Mouse (Mus musculus) layer of hippocampus, adult 18-20 months (tissue): ENCODE results near the gene Gfm1. TPM values are rescaled to one million over a fixed set of nuclear protein-coding genes. Genes with fewer than 3 reads are reported as not detected.

Experiments
- DNase-seq, 2 experiments: peaks; one replicate each; pipeline ENCODE4 v3.0.0; 2022; ENCODE audit warnings: low spot score in 2 of 2
- total RNA-seq, 2 experiments: library from RNA; stranded (reverse); gene quantifications; 2 replicates each; pipeline ENCODE4 v1.2.3; 2021

Gene Gfm1
- total RNA-seq, 2 experiments from 2014 or later, result 52.1 to 57.7 TPM

- DNase-seq, result peak; percentile 34 to 66
Measured at GRCm38 (mm10) chr3:67493132-67493531, 63.2 kb downstream of the Gfm1 start.

- DNase-seq, result no peak
Measured at GRCm38 (mm10) chr3:67496310-67496709, 66.4 kb downstream of the Gfm1 start.

GRCm38 (mm10) chr3:67497998-67498397 is 68.1 kb downstream of the Gfm1 start:
- no peak for DNase-seq

- DNase-seq, result no peak
Measured at GRCm38 (mm10) chr3:67498773-67499405, 69.0 kb downstream of the Gfm1 start.

- DNase-seq, result no peak
Measured at GRCm38 (mm10) chr3:67499406-67499791, 69.5 kb downstream of the Gfm1 start.

GRCm38 (mm10) chr3:67503878-67504277 is 74.0 kb downstream of the Gfm1 start:
- DNase-seq, result no peak

GRCm38 (mm10) chr3:67505286-67505685 is 75.4 kb downstream of the Gfm1 start:
- DNase-seq, result no peak

- DNase-seq, result no peak
Measured at GRCm38 (mm10) chr3:67508216-67508892, 78.5 kb downstream of the Gfm1 start.

- DNase-seq, result peak; percentile 46 to 92
Measured at GRCm38 (mm10) chr3:67512807-67513206, 82.9 kb downstream of the Gfm1 start.

GRCm38 (mm10) chr3:67514801-67515273 is 84.9 kb downstream of the Gfm1 start:
- peak in 1 of 2 experiments; percentile 16 for DNase-seq

- DNase-seq, result no peak
Measured at GRCm38 (mm10) chr3:67515274-67515801, 85.4 kb downstream of the Gfm1 start, which contains the start of gene Rarres1. Gene Rarres1 (minus strand): TSS chr3:67515523.

- DNase-seq, result no peak
Measured at GRCm38 (mm10) chr3:67520568-67521143, 90.8 kb downstream of the Gfm1 start.

- no peak for DNase-seq
Measured at GRCm38 (mm10) chr3:67522709-67523108, 92.8 kb downstream of the Gfm1 start.

GRCm38 (mm10) chr3:67524768-67525167 is 94.9 kb downstream of the Gfm1 start:
- DNase-seq, result no peak

Other genes with a start within 250 kb of the Gfm1 start
- 1 to 10 TPM in 1 of 2 experiments, under 1 TPM in 1; 0.61 to 2.0 TPM for gene Mlf1, start 56.0 kb upstream of the Gfm1 start, total RNA-seq
- gene Gm17402, start 54.9 kb upstream of the Gfm1 start, total RNA-seq, result not detected
- gene Lxn, start 33.8 kb downstream of the Gfm1 start, total RNA-seq, result 10 to 100 TPM; 45.4 to 49.6 TPM
- gene Rarres1, start 85.4 kb downstream of the Gfm1 start, total RNA-seq, result 1 to 10 TPM; 1.2 to 1.3 TPM
- 10 to 100 TPM; 38.0 to 43.9 TPM for gene Mfsd1, start 152.6 kb downstream of the Gfm1 start, total RNA-seq